Mouse (Mus musculus): ENCODE results near the gene 1810009A15Rik.

DNA sequence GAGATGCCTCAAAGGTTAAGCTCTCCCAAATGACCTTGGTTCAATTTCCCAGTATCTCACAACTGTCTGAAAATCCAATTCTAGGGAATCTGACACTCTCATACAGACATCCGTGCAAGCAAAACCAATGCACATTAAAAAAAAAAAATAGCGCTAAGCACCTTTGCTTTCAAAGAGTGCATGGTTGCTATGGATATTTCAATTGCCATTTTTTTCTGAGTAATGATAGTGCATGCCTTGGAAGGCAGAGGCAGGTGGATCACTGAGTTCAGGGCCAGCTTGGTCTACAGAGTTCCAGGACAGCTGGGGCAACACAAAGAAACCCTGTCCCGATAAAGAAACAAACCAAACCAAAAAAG is 7.6 kb upstream of the 1810009A15Rik start:
- TF ChIP-seq CTCF (IDR thresholded peaks at IDR 0.05; ENCODE audit: low read depth): no peak
- no peak; the same call in 1 of the 2 replicates for TF ChIP-seq EP300 (IDR thresholded peaks at IDR 0.05; ENCODE audit: low read depth)

Data from liver, embryonic 14.5 days (tissue).